Mouse (Mus musculus): ENCODE results near the gene Rhbdf2.
"Not testable (repeated sequence)": the region's sequence is repeated elsewhere in the genome, so short reads cannot be mapped to it uniquely, and the experiment has no call there.

Gene Rhbdf2

GRCm38 (mm10) chr11:116619561-116619960 is 7.3 kb downstream of the Rhbdf2 start:
- no peak for DNase-seq (ENCODE audit: low read depth, low spot score)

GRCm38 (mm10) chr11:116619156-116619555 is 7.7 kb downstream of the Rhbdf2 start:
- no peak for DNase-seq (ENCODE audit: low read depth, low spot score)

- no peak for DNase-seq (ENCODE audit: low read depth, low spot score)
Measured at GRCm38 (mm10) chr11:116618666-116619065, 8.2 kb downstream of the Rhbdf2 start.

GRCm38 (mm10) chr11:116617641-116618040 is 9.2 kb downstream of the Rhbdf2 start:
- DNase-seq (ENCODE audit: low read depth, low spot score), result no peak

GRCm38 (mm10) chr11:116616438-116617118 is 10.2 kb downstream of the Rhbdf2 start:
- peak; percentile 32 for DNase-seq (ENCODE audit: low read depth, low spot score)

- DNase-seq (ENCODE audit: low read depth, low spot score), result peak; percentile 35
Measured at GRCm38 (mm10) chr11:116615735-116616437, 10.9 kb downstream of the Rhbdf2 start.

- DNase-seq (ENCODE audit: low read depth, low spot score), result no peak
Measured at GRCm38 (mm10) chr11:116613234-116613633, 13.6 kb downstream of the Rhbdf2 start.

GRCm38 (mm10) chr11:116612554-116612953 is 14.3 kb downstream of the Rhbdf2 start:
- no peak for DNase-seq (ENCODE audit: low read depth, low spot score)

GRCm38 (mm10) chr11:116611883-116612282 is 14.9 kb downstream of the Rhbdf2 start:
- no peak for DNase-seq (ENCODE audit: low read depth, low spot score)

GRCm38 (mm10) chr11:116611168-116611567 is 15.7 kb downstream of the Rhbdf2 start:
- not testable (repeated sequence) for DNase-seq (ENCODE audit: low read depth, low spot score)

- DNase-seq (ENCODE audit: low read depth, low spot score), result no peak
Measured at GRCm38 (mm10) chr11:116609965-116610630, 16.7 kb downstream of the Rhbdf2 start.

- no peak for DNase-seq (ENCODE audit: low read depth, low spot score)
Measured at GRCm38 (mm10) chr11:116607717-116608116, 19.1 kb downstream of the Rhbdf2 start.

GRCm38 (mm10) chr11:116604097-116604496 is 22.7 kb downstream of the Rhbdf2 start:
- DNase-seq (ENCODE audit: low read depth, low spot score), result no peak

GRCm38 (mm10) chr11:116603339-116603738 is 23.5 kb downstream of the Rhbdf2 start:
- DNase-seq (ENCODE audit: low read depth, low spot score), result peak; percentile 44

GRCm38 (mm10) chr11:116602043-116602442 is 24.8 kb downstream of the Rhbdf2 start:
- DNase-seq (ENCODE audit: low read depth, low spot score), result no peak

GRCm38 (mm10) chr11:116601166-116601565 is 25.7 kb downstream of the Rhbdf2 start:
- no peak for DNase-seq (ENCODE audit: low read depth, low spot score)

- DNase-seq (ENCODE audit: low read depth, low spot score), result no peak
Measured at GRCm38 (mm10) chr11:116599230-116599629, 27.6 kb downstream of the Rhbdf2 start.

GRCm38 (mm10) chr11:116598193-116598592 is 28.6 kb downstream of the Rhbdf2 start:
- DNase-seq (ENCODE audit: low read depth, low spot score), result no peak

- no peak for DNase-seq (ENCODE audit: low read depth, low spot score)
Measured at GRCm38 (mm10) chr11:116596766-116597165, 30.1 kb downstream of the Rhbdf2 start.

GRCm38 (mm10) chr11:116593345-116593744 is 33.5 kb downstream of the Rhbdf2 start:
- DNase-seq (ENCODE audit: low read depth, low spot score), result no peak

- DNase-seq (ENCODE audit: low read depth, low spot score), result peak; percentile 88
Measured at GRCm38 (mm10) chr11:116592428-116592827, 34.4 kb downstream of the Rhbdf2 start.

GRCm38 (mm10) chr11:116591621-116592020 is 35.2 kb downstream of the Rhbdf2 start:
- no peak for DNase-seq (ENCODE audit: low read depth, low spot score)

GRCm38 (mm10) chr11:116589574-116589973 is 37.2 kb downstream of the Rhbdf2 start:
- no peak for DNase-seq (ENCODE audit: low read depth, low spot score)
